Mouse (Mus musculus): ENCODE results near the gene Cdh13.
A peak's percentile ranks its signal among the peaks of the same experiment; 100 is the strongest.

Gene Cdh13

GRCm38 (mm10) chr8:118283600-118284111 lies at the start of gene Cdh13:
Cdh13 (plus strand) TSS chr8:118283733.
- DNase-seq = no peak

DNA sequence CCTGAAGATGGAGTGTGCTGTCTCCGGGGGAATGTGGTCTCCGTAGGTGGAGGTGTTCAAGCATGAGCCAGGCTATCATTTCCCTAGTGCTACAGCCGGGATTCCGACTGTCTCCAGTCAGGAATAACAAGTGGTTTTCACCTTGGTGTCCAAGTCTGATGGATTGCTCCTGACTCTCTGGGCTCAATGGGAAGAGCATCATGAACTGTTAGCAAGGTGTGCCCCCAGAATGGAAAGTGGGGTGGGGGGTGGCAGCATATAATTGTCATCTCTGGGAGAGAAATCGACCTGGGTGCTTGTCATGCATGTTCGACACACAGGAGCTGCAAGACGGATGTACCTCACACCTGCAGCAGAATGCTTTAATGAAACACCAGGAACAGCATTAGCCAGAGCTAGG lies 47.9 kb upstream of the Cdh13 start:
- no peak for DNase-seq

- no peak for DNase-seq
Measured at GRCm38 (mm10) chr8:118237150-118237620, 46.3 kb upstream of the Cdh13 start.

DNA sequence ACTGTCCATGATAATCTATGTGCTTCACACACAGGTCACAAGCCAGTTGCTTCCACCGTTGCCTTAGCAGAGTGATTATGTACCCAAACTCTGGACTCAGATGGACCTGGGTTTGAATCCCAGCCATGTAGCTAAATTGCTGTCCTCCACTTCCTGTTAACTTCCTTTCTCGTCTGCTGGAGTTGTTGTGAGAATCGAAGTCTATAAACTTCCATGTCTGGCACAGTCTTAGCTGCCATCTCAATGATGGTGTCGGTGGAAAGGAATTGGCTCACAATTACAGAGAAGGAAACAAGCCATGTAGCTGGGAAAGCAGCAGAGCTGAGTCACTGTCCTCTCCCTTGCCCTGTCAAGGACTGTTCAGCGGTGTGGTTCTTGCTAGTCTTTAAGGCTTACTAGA lies 45.4 kb upstream of the Cdh13 start:
- no peak for DNase-seq

DNA sequence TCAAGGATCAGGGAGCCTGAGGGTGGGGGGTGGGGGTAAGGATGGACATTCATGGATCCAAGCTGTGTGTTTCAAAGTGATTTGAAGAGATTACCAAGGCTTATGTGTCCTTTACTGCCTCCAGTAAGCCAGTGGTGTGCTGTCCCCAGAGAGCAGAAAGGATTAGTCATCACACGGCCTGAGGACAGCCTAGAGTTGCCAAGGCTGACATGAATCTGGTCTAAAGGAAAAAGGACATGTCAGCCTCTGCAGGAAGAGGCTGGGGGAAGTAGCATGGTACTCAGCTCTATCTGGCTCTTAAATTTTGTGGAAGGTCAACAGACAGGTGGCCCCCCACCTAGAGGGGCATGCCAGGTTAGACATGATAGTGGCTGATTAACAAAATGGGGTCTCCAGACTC lies 44.3 kb upstream of the Cdh13 start:
- no peak for DNase-seq

DNA sequence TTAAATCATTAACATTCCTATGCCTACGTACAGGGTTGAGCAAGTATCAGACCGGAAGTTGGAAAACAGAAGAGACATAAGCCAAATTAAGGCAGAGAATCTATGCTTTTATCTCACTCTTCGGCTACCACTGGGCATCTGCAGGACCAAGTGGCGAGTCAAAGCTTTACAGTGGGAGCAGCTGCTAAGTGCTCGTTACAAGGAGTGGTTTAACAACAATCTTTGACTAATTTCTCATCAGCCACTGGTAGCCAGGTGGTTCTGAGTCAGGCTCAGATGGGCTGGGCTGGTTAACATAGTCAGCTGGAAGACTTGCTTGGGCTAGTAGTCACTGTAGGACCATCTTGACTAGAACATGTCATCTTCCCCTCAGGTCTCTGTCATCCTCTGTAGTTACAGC lies 34.2 kb upstream of the Cdh13 start:
- DNase-seq = no peak

DNA sequence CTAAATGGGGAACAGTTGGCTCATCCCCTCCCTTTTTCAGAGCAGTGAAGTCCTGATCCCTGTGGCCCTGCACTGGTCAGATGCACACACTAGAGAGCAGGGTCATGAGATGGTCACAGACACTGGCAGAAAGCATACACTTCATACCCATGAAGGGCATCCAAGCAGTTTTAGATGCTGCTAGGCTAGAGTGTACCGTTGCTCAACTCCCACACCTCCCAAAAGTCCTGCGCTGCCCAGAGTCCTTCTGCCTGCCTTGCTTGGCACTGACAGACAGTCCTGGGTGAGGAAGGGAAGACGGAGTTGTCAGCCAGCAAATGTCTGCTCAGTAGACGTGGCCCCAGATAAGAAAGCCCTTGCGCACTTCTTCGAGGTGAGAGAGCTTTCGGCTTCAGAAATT lies 33.6 kb upstream of the Cdh13 start:
- no peak for DNase-seq

- no peak for DNase-seq
Measured at GRCm38 (mm10) chr8:118263117-118263516, 20.4 kb upstream of the Cdh13 start.

DNA sequence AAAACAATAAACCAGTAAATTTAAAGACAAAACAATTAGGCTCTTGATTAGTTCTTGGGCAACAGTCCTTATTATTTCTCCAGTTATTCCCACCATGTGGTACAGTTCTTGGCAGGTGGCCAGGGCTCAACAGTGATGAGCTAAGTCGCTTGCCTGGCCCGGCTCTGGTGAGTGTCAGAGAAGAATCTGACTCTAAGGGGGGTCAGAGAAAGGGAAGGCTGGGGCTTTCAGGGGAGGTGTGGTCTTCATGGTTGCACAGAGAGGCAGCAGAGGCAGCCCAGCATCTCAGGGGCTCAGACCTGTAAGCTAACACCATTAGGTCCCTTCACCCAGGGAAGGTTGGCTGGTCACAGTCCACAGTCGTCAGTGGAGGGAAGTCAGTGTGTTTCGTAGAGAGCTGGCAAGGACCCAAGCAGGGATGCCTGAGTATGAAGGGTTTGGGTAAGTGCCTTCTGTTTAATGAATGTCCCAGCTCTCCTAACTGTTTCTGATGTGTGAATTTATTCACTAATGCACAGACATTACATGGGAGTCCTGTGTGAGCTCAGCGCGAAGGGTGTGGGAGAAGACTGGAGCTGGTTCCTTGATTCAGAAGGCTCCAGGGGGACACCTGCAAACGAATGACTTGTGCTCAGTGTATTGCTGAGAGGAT lies 12.7 kb upstream of the Cdh13 start:
- peak; percentile 14 to 31 for DNase-seq

DNA sequence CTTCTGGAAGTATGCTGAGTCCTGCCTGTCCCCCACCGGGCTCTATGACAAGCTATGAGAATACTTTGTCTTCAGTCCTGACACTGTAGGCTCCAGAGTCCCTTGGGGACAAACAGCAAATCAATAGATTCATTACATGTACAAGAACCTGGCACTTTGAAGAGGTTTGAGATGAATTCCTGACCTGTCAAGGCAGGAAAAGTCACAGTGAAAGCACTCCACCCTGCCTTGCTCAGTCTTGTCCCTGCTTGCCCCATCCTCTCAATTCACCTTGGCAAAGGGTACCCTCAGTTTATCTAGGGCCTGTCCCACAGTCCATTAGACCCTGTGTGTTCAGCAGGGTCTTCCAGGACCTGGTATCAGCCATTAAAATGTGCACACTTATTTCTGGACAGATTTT lies 11.0 kb upstream of the Cdh13 start:
- no peak for DNase-seq

GRCm38 (mm10) chr8:118274243-118274642 lies 9.3 kb upstream of the Cdh13 start:
- DNase-seq = no peak

DNA sequence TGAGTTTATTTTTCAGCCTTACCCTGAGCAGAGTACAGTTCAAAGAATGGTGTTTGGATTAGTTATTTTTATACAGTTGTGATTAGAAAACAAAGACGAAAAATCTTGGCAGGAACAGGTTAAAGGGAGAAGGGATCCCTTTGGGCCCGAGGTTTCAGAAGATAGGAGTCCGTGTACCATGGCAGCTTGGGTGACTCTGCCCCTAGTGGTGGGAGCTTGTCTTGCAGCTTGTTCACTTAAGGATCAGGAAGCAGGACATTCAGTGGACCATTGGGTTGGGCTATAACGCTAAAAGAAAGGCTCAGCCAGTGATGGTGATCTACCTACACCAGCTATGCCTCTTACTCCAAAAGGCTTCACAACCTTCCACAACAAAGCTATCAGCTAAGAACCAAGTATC lies 8.8 kb upstream of the Cdh13 start:
- peak; percentile 18 to 77 for DNase-seq

GRCm38 (mm10) chr8:118284112-118285029 lies 838 bp downstream of the Cdh13 start:
- no peak for DNase-seq

GRCm38 (mm10) chr8:118285596-118286281 lies 2.2 kb downstream of the Cdh13 start:
- DNase-seq = no peak

- DNase-seq = no peak
Measured at GRCm38 (mm10) chr8:118286282-118287180, 3.0 kb downstream of the Cdh13 start.

GRCm38 (mm10) chr8:118287496-118287895 lies 4.0 kb downstream of the Cdh13 start:
- DNase-seq = no peak

GRCm38 (mm10) chr8:118288259-118288952 lies 4.9 kb downstream of the Cdh13 start:
- no peak for DNase-seq

GRCm38 (mm10) chr8:118289091-118289490 lies 5.6 kb downstream of the Cdh13 start:
- no peak for DNase-seq

DNA sequence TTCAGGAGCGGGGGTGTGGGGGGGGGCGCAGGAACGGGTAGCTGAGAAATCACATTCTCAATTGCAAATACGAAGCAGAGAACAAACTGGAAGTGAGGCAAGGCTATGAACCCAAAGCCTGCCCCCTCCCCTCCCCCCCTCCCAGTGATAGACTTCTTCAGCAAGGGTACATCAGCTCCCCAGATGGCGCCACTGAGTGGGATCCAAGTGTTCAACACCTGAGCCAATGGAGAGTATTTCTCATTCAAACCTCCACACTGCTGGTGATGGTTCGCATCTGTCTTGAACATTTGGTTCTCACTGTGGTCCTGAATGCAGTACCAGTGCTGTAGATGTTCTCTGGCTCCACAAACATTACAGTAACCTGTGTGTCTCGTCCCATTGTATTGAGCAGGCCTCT lies 6.0 kb downstream of the Cdh13 start:
- DNase-seq = no peak

GRCm38 (mm10) chr8:118290266-118290665 lies 6.7 kb downstream of the Cdh13 start:
- DNase-seq = no peak

DNA sequence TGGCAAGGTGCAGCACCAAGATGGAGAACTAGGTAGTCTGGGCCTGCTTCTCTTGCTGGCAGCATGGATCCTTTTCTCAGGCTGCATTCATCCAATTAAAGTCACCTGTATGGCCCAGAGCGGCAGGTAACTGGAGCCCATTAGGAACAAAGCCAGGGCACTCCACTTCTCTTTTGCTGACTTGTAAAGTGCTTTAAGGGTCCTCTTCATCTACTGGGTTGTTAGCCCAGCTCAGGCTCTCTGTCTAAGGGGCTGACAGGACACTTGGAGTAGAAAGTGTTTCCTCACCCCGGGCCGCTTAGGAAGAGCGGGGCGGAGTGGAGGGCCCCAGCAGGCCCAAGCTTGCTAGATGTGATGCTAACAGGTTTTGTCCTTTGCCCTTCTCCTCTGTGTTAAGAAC lies 12.9 kb downstream of the Cdh13 start:
- no peak for DNase-seq

DNA sequence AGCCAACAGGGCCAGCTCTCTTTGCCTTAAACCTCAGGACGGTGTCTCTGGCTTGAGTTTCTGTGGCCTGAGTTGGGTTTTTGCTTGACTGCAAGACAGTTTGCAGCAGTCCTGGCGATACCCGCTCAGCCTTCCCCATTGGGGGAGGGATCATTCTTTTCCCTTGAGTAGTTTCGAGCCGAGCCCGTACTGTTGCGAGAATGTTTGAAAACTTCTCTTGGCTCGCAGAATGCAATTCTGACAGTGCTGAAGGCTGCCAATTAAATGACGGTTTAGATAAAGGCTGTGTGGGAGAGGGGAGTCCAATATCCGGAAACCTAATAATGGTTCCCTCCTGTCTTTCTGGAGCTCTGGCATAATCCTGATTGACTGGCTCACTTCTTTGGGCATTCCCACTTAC lies 23.4 kb downstream of the Cdh13 start:
- no peak for DNase-seq

Measured in kidney, adult 8-10 months (tissue).